Mouse (Mus musculus): ENCODE results near the gene Fgd5. TPM values are rescaled to one million over a fixed set of nuclear protein-coding genes. Genes with fewer than 3 reads are reported as not detected.
"Not testable (repeated sequence)": the region's sequence is repeated elsewhere in the genome, so short reads cannot be mapped to it uniquely, and the experiment has no call there.

The Fgd5 gene
- total and polyA plus RNA-seq, 3 experiments: 0.03 TPM; not detected in 2

DNA sequence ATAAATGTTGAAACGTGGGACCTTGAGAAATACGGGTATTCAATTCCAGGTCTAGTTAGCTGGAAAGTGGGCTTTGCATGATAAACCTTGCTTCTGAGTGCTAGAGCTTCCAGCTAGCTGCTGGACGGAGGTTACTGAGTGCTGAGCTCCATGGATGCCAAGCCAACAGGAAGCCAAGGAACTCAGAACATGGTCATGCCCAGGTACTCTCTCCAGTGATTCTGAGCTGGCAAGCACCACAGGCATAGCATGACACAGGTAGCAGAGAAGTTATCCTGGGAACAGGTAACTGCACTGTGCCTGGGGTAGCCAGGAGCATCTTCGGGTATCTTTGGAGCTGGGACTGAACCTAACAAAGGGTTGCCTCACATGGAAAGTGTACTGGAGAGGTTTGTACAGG is 104.1 kb downstream of the Fgd5 start:
- Histone ChIP-seq H3K9me3 (replicated peaks; ENCODE audit: insufficient read depth, low read length) (no peaks in the 10 kb centered on the region), H3K36me3 (ENCODE audit: control insufficient read depth in 1 of 2, insufficient read depth in 2 of 2, low read length in 2 of 2) (no peaks in the 10 kb centered on the region), H3K79me2 (ENCODE audit: control insufficient read depth, insufficient read depth, low read length, poor library complexity) (no peaks in the 10 kb centered on the region), H3K4me3 (ENCODE audit: control insufficient read depth in 1 of 2, insufficient read depth in 1 of 2, low read depth in 2 of 2, low read length in 2 of 2) (no peak overlapping the region), H3K9ac (ENCODE audit: control insufficient read depth, low read depth, low read length, poor library complexity, severe bottlenecking) (no peak overlapping the region), H3K27ac (ENCODE audit: control insufficient read depth, low read depth, low read length) (no peak overlapping the region), H3K27me3 (ENCODE audit: control insufficient read depth in 1 of 2, insufficient read depth in 2 of 2, low read length in 2 of 2) (peaks cover 7 to 21% of the 10 kb centered on the region in 2 experiments), H3K4me1 (ENCODE audit: control insufficient read depth in 1 of 2, insufficient read depth in 2 of 2, low read length in 2 of 2) (no peaks in the 10 kb centered on the region)
- no peak for DNase-seq (ENCODE audit: low read depth, low spot score)
- TF ChIP-seq MXI1 (IDR thresholded peaks at IDR 0.05; ENCODE audit: low read depth, low read length): no peak
- no peak for TF ChIP-seq KAT2A (conservative IDR thresholded peaks at IDR 0.05; ENCODE audit: low read depth, low read length)
- TF ChIP-seq MAZ (IDR thresholded peaks at IDR 0.05; ENCODE audit: low read depth, low read length): no peak
- no peak for TF ChIP-seq ZC3H11A (IDR thresholded peaks at IDR 0.05; ENCODE audit: low read depth, low read length)
- TF ChIP-seq NRF1 (IDR thresholded peaks at IDR 0.05; ENCODE audit: insufficient read depth, low read depth, low read length, poor library complexity, severe bottlenecking): no peak
- TF ChIP-seq E2F4 (IDR thresholded peaks at IDR 0.05; ENCODE audit: borderline replicate concordance, low read depth, low read length): no peak
- no peak for TF ChIP-seq CHD2 (IDR thresholded peaks at IDR 0.05; ENCODE audit: low read length)
- no peak for TF ChIP-seq SIN3A (IDR thresholded peaks at IDR 0.05; ENCODE audit: low read length)
- no peak for TF ChIP-seq JUND (IDR thresholded peaks at IDR 0.05; ENCODE audit: low read depth, low read length)
- no peak for TF ChIP-seq TAL1 (IDR thresholded peaks at IDR 0.05; ENCODE audit: low read length)
- TF ChIP-seq GABPA (IDR thresholded peaks at IDR 0.05; ENCODE audit: low read depth, low read length): no peak
- no peak for TF ChIP-seq TCF12 (IDR thresholded peaks at IDR 0.05; ENCODE audit: low read depth, low read length)
- no peak for TF ChIP-seq POLR2AphosphoS5 (IDR thresholded peaks at IDR 0.05; ENCODE audit: borderline replicate concordance, low read depth, low read length)
- TF ChIP-seq UBTF (IDR thresholded peaks at IDR 0.05; ENCODE audit: borderline replicate concordance, insufficient read depth, low read depth, low read length): no peak
- TF ChIP-seq MAX (IDR thresholded peaks at IDR 0.05; ENCODE audit: low read length): no peak
- TF ChIP-seq POLR2A (IDR thresholded peaks at IDR 0.05; ENCODE audit: control insufficient read depth in 1 of 2, insufficient read depth in 1 of 2, low read depth in 1 of 2, low read length in 2 of 2, poor library complexity in 1 of 2): no peak

GRCm38 (mm10) chr6:92084932-92085331 is 106.3 kb downstream of the Fgd5 start:
- Histone ChIP-seq H3K79me2 (ENCODE audit: control insufficient read depth, insufficient read depth, low read length, poor library complexity) (no peaks in the 10 kb centered on the region), H3K4me1 (ENCODE audit: control insufficient read depth in 1 of 2, insufficient read depth in 2 of 2, low read length in 2 of 2) (no peaks in the 10 kb centered on the region), H3K36me3 (ENCODE audit: control insufficient read depth in 1 of 2, insufficient read depth in 2 of 2, low read length in 2 of 2) (peaks cover 0 to under 1% of the 10 kb centered on the region in 2 experiments; a peak in 1 of 4 replicates), H3K9me3 (replicated peaks; ENCODE audit: insufficient read depth, low read length) (no peaks in the 10 kb centered on the region), H3K27ac (ENCODE audit: control insufficient read depth, low read depth, low read length) (no peak overlapping the region), H3K9ac (ENCODE audit: control insufficient read depth, low read depth, low read length, poor library complexity, severe bottlenecking) (no peak overlapping the region), H3K27me3 (ENCODE audit: control insufficient read depth in 1 of 2, insufficient read depth in 2 of 2, low read length in 2 of 2) (peaks cover 0 to 8% of the 10 kb centered on the region in 2 experiments; a peak in 1 of 4 replicates), H3K4me3 (ENCODE audit: control insufficient read depth in 1 of 2, insufficient read depth in 1 of 2, low read depth in 2 of 2, low read length in 2 of 2) (no peak overlapping the region)
- no peak for DNase-seq (ENCODE audit: low read depth, low spot score)
- TF ChIP-seq GATA1 (IDR thresholded peaks at IDR 0.05; ENCODE audit: low read depth, low read length) (no peak), RCOR1 (IDR thresholded peaks at IDR 0.05; ENCODE audit: low read depth, low read length) (no peak), SMC3 (IDR thresholded peaks at IDR 0.05; ENCODE audit: low read depth, low read length) (no peak), MYC (IDR thresholded peaks at IDR 0.05; ENCODE audit: low read depth, low read length) (no peak), MAFK (IDR thresholded peaks at IDR 0.05; ENCODE audit: borderline replicate concordance, low read depth, low read length) (no peak), SIN3A (IDR thresholded peaks at IDR 0.05; ENCODE audit: low read length) (no peak), TAL1 (IDR thresholded peaks at IDR 0.05; ENCODE audit: low read length) (no peak), CHD2 (IDR thresholded peaks at IDR 0.05; ENCODE audit: low read length) (no peak), HCFC1 (IDR thresholded peaks at IDR 0.05; ENCODE audit: low read depth, low read length) (no peak), USF2 (IDR thresholded peaks at IDR 0.05; ENCODE audit: borderline replicate concordance in 1 of 2, insufficient read depth in 1 of 2, low read depth in 1 of 2, low read length in 2 of 2) (no peak), NELFE (IDR thresholded peaks at IDR 0.05; ENCODE audit: low read depth, low read length) (no peak), ZKSCAN1 (IDR thresholded peaks at IDR 0.05; ENCODE audit: low read depth, low read length) (no peak)

GRCm38 (mm10) chr6:92089141-92089540 is 110.5 kb downstream of the Fgd5 start:
- not testable (repeated sequence) for DNase-seq (ENCODE audit: low read depth, low spot score); H3K9ac ChIP-seq (ENCODE audit: control insufficient read depth, low read depth, low read length, poor library complexity, severe bottlenecking); H3K9me3 ChIP-seq (replicated peaks; ENCODE audit: insufficient read depth, low read length); H3K27me3 ChIP-seq (ENCODE audit: control insufficient read depth in 1 of 2, insufficient read depth in 2 of 2, low read length in 2 of 2); H3K27ac ChIP-seq (ENCODE audit: control insufficient read depth, low read depth, low read length); H3K4me1 ChIP-seq (ENCODE audit: control insufficient read depth in 1 of 2, insufficient read depth in 2 of 2, low read length in 2 of 2); H3K4me3 ChIP-seq (ENCODE audit: control insufficient read depth in 1 of 2, insufficient read depth in 1 of 2, low read depth in 2 of 2, low read length in 2 of 2)
- Histone ChIP-seq H3K36me3 (ENCODE audit: control insufficient read depth in 1 of 2, insufficient read depth in 2 of 2, low read length in 2 of 2) (peaks cover 0 to 19% of the 10 kb centered on the region in 2 experiments; a peak in 2 of 4 replicates), H3K79me2 (ENCODE audit: control insufficient read depth, insufficient read depth, low read length, poor library complexity) (peaks cover 25% of the 10 kb centered on the region)
